Mouse (Mus musculus): ENCODE results near the gene Atpaf2. TPM values are rescaled to one million over a fixed set of nuclear protein-coding genes. Genes with fewer than 3 reads are reported as not detected.

Atpaf2 gene
- polyA plus RNA-seq, 1 experiment from 2014 or later, result 53.4 TPM

GRCm38 (mm10) chr11:60384762-60385421, 33.4 kb downstream of the Atpaf2 start:
- Histone ChIP-seq H3K4me1 (replicated peaks; ENCODE audit: control insufficient read depth, insufficient read depth, low read length) (peaks cover 17% of the 10 kb centered on the region), H3K36me3 (ENCODE audit: control insufficient read depth, insufficient read depth) (no peaks in the 10 kb centered on the region), H3K4me2 (ENCODE audit: low read length) (peak overlapping the region; percentile 47), H3K27ac (ENCODE audit: low read length) (peak overlapping the region; percentile 73), H3K4me3 (replicated peaks; ENCODE audit: low read length) (peak overlapping the region; percentile 28), H3K9ac (replicated peaks; ENCODE audit: low read depth, low read length) (peak overlapping the region; percentile 65), H3K27me3 (replicated peaks; ENCODE audit: control insufficient read depth, insufficient read depth, low read length) (no peaks in the 10 kb centered on the region), H3K9me3 (ENCODE audit: control insufficient read depth, low read length) (no peaks in the 10 kb centered on the region)
- WGBS, result 3% methylated on average over 16 of the region's 16 CpGs
- ATAC-seq, result peak; percentile 89

- WGBS, result 82% methylated on average over 6 of the region's 6 CpGs
- Histone ChIP-seq H3K9me3 (ENCODE audit: control insufficient read depth, low read length) (no peaks in the 10 kb centered on the region), H3K27me3 (replicated peaks; ENCODE audit: control insufficient read depth, insufficient read depth, low read length) (no peaks in the 10 kb centered on the region), H3K4me1 (replicated peaks; ENCODE audit: control insufficient read depth, insufficient read depth, low read length) (peaks cover 17% of the 10 kb centered on the region), H3K36me3 (ENCODE audit: control insufficient read depth, insufficient read depth) (no peaks in the 10 kb centered on the region), H3K27ac (ENCODE audit: low read length) (no peak overlapping the region), H3K9ac (replicated peaks; ENCODE audit: low read depth, low read length) (no peak overlapping the region), H3K4me3 (replicated peaks; ENCODE audit: low read length) (no peak overlapping the region), H3K4me2 (ENCODE audit: low read length) (no peak overlapping the region)
- ATAC-seq, result no peak
Observed at GRCm38 (mm10) chr11:60383518-60383917, 34.7 kb downstream of the Atpaf2 start.

GRCm38 (mm10) chr11:60374481-60374880, 43.8 kb downstream of the Atpaf2 start:
- Histone ChIP-seq H3K36me3 (ENCODE audit: control insufficient read depth, insufficient read depth) (no peaks in the 10 kb centered on the region), H3K9me3 (ENCODE audit: control insufficient read depth, low read length) (no peaks in the 10 kb centered on the region), H3K4me3 (replicated peaks; ENCODE audit: low read length) (no peak overlapping the region), H3K27ac (ENCODE audit: low read length) (no peak overlapping the region), H3K4me1 (replicated peaks; ENCODE audit: control insufficient read depth, insufficient read depth, low read length) (no peaks in the 10 kb centered on the region), H3K9ac (replicated peaks; ENCODE audit: low read depth, low read length) (no peak overlapping the region), H3K27me3 (replicated peaks; ENCODE audit: control insufficient read depth, insufficient read depth, low read length) (no peaks in the 10 kb centered on the region), H3K4me2 (ENCODE audit: low read length) (no peak overlapping the region)
- WGBS, result 88% methylated on average over 6 of the region's 6 CpGs
- ATAC-seq, result no peak

- H3K9me3 ChIP-seq (ENCODE audit: control insufficient read depth, low read length), result no peaks in the 10 kb centered on the region
- no peak overlapping the region for H3K4me2 ChIP-seq (ENCODE audit: low read length)
- WGBS, result 88% methylated on average over 13 of the region's 13 CpGs
- H3K27me3 ChIP-seq (replicated peaks; ENCODE audit: control insufficient read depth, insufficient read depth, low read length), result no peaks in the 10 kb centered on the region
- H3K9ac ChIP-seq (replicated peaks; ENCODE audit: low read depth, low read length), result no peak overlapping the region
- H3K4me1 ChIP-seq (replicated peaks; ENCODE audit: control insufficient read depth, insufficient read depth, low read length), result no peaks in the 10 kb centered on the region
- no peak overlapping the region for H3K4me3 ChIP-seq (replicated peaks; ENCODE audit: low read length)
- no peaks in the 10 kb centered on the region for H3K36me3 ChIP-seq (ENCODE audit: control insufficient read depth, insufficient read depth)
- H3K27ac ChIP-seq (ENCODE audit: low read length), result no peak overlapping the region
- no peak for ATAC-seq
Observed at GRCm38 (mm10) chr11:60370431-60370830, 47.8 kb downstream of the Atpaf2 start.

- ATAC-seq, result no peak
- Histone ChIP-seq H3K4me1 (replicated peaks; ENCODE audit: control insufficient read depth, insufficient read depth, low read length) (no peaks in the 10 kb centered on the region), H3K4me2 (ENCODE audit: low read length) (no peak overlapping the region), H3K36me3 (ENCODE audit: control insufficient read depth, insufficient read depth) (no peaks in the 10 kb centered on the region), H3K4me3 (replicated peaks; ENCODE audit: low read length) (no peak overlapping the region), H3K27me3 (replicated peaks; ENCODE audit: control insufficient read depth, insufficient read depth, low read length) (no peaks in the 10 kb centered on the region), H3K27ac (ENCODE audit: low read length) (no peak overlapping the region), H3K9ac (replicated peaks; ENCODE audit: low read depth, low read length) (no peak overlapping the region), H3K9me3 (ENCODE audit: control insufficient read depth, low read length) (no peaks in the 10 kb centered on the region)
- 65% methylated on average over 4 of the region's 4 CpGs for WGBS
Observed at GRCm38 (mm10) chr11:60369448-60369847, 48.8 kb downstream of the Atpaf2 start.

- WGBS, result 67% methylated on average over 4 of the region's 4 CpGs
- H3K4me2 ChIP-seq (ENCODE audit: low read length), result no peak overlapping the region
- no peaks in the 10 kb centered on the region for H3K27me3 ChIP-seq (replicated peaks; ENCODE audit: control insufficient read depth, insufficient read depth, low read length)
- H3K27ac ChIP-seq (ENCODE audit: low read length), result no peak overlapping the region
- H3K36me3 ChIP-seq (ENCODE audit: control insufficient read depth, insufficient read depth), result no peaks in the 10 kb centered on the region
- no peak for ATAC-seq
- no peaks in the 10 kb centered on the region for H3K4me1 ChIP-seq (replicated peaks; ENCODE audit: control insufficient read depth, insufficient read depth, low read length)
- H3K9me3 ChIP-seq (ENCODE audit: control insufficient read depth, low read length), result no peaks in the 10 kb centered on the region
- no peak overlapping the region for H3K4me3 ChIP-seq (replicated peaks; ENCODE audit: low read length)
- H3K9ac ChIP-seq (replicated peaks; ENCODE audit: low read depth, low read length), result no peak overlapping the region
Observed at GRCm38 (mm10) chr11:60368909-60369308, 49.3 kb downstream of the Atpaf2 start.

- Histone ChIP-seq H3K36me3 (ENCODE audit: control insufficient read depth, insufficient read depth) (no peaks in the 10 kb centered on the region), H3K4me2 (ENCODE audit: low read length) (no peak overlapping the region), H3K9ac (replicated peaks; ENCODE audit: low read depth, low read length) (no peak overlapping the region), H3K4me1 (replicated peaks; ENCODE audit: control insufficient read depth, insufficient read depth, low read length) (no peaks in the 10 kb centered on the region), H3K9me3 (ENCODE audit: control insufficient read depth, low read length) (no peaks in the 10 kb centered on the region), H3K4me3 (replicated peaks; ENCODE audit: low read length) (no peak overlapping the region), H3K27me3 (replicated peaks; ENCODE audit: control insufficient read depth, insufficient read depth, low read length) (no peaks in the 10 kb centered on the region), H3K27ac (ENCODE audit: low read length) (no peak overlapping the region)
- 84% methylated on average over 3 of the region's 3 CpGs for WGBS
- ATAC-seq, result no peak
Observed at GRCm38 (mm10) chr11:60367256-60367655, 51.0 kb downstream of the Atpaf2 start.

- H3K9me3 ChIP-seq (ENCODE audit: control insufficient read depth, low read length), result no peaks in the 10 kb centered on the region
- no peaks in the 10 kb centered on the region for H3K4me1 ChIP-seq (replicated peaks; ENCODE audit: control insufficient read depth, insufficient read depth, low read length)
- no peak for ATAC-seq
- no peak overlapping the region for H3K4me3 ChIP-seq (replicated peaks; ENCODE audit: low read length)
- H3K27ac ChIP-seq (ENCODE audit: low read length), result no peak overlapping the region
- 50% methylated on average over 16 of the region's 16 CpGs for WGBS
- H3K9ac ChIP-seq (replicated peaks; ENCODE audit: low read depth, low read length), result no peak overlapping the region
- no peak overlapping the region for H3K4me2 ChIP-seq (ENCODE audit: low read length)
- H3K27me3 ChIP-seq (replicated peaks; ENCODE audit: control insufficient read depth, insufficient read depth, low read length), result no peaks in the 10 kb centered on the region
- H3K36me3 ChIP-seq (ENCODE audit: control insufficient read depth, insufficient read depth), result no peaks in the 10 kb centered on the region
Observed at GRCm38 (mm10) chr11:60366239-60367019, 51.8 kb downstream of the Atpaf2 start.

GRCm38 (mm10) chr11:60360631-60361201, 57.5 kb downstream of the Atpaf2 start:
- H3K9me3 ChIP-seq (ENCODE audit: control insufficient read depth, low read length), result no peaks in the 10 kb centered on the region
- 74% methylated on average over 5 of the region's 5 CpGs for WGBS
- no peak for ATAC-seq

More at GRCm38 (mm10) chr11:60360631-60361201, 57.5 kb downstream of the Atpaf2 start:
- no peak overlapping the region for H3K27ac ChIP-seq (ENCODE audit: low read length)
- H3K9ac ChIP-seq (replicated peaks; ENCODE audit: low read depth, low read length), result no peak overlapping the region
- no peak overlapping the region for H3K4me2 ChIP-seq (ENCODE audit: low read length)
- H3K36me3 ChIP-seq (ENCODE audit: control insufficient read depth, insufficient read depth), result no peaks in the 10 kb centered on the region
- no peaks in the 10 kb centered on the region for H3K4me1 ChIP-seq (replicated peaks; ENCODE audit: control insufficient read depth, insufficient read depth, low read length)
- no peak overlapping the region for H3K4me3 ChIP-seq (replicated peaks; ENCODE audit: low read length)
- H3K27me3 ChIP-seq (replicated peaks; ENCODE audit: control insufficient read depth, insufficient read depth, low read length), result no peaks in the 10 kb centered on the region
